Mouse (Mus musculus): ENCODE results near the gene Rpl35a.
"Not testable (repeated sequence)": the region's sequence is repeated elsewhere in the genome, so short reads cannot be mapped to it uniquely, and the experiment has no call there.

Gene Rpl35a

DNA sequence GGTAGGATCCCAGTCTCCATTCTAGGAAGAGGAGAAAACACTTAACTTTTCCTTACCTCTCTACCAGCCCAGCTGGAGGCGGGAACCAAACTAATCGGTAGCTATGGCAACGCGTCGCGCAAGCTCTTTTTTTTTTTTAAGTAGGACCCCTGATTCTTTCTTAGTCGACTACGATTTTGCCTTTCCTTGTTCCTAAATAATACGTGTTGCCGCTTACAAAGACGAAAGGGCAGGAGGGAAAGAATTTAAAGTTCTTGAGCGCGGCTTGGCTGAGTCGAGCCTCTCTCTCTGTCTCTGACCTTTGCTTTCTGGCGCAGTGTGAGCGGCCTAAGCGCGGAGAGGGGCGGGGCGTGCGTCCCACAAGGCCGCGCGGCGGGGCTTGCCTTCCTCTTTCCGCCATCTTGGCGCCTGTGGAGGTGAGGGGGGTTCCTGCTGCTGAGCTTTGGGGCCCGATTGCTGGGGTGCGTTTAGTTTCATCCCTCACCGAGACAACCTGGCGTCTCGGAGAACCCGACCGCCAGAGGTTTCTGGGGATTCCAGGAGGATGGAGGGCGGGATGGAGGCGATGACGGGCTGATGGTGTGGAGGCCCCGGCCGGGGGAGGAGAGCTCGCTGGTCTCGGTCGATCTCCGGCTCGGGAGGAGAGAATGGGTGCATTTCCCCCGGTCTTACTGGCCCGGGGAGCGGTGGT lies at the start of gene Rpl35a, which contains the start of gene Iqcg:
TSS of gene Rpl35a (plus strand) at position 359 of the 691 bp plus-strand sequence.
TSS of gene Iqcg (minus strand) at position 124 of the 691 bp plus-strand sequence.
- peak; percentile 93 for DNase-seq (ENCODE audit: low read depth, low spot score)

DNA sequence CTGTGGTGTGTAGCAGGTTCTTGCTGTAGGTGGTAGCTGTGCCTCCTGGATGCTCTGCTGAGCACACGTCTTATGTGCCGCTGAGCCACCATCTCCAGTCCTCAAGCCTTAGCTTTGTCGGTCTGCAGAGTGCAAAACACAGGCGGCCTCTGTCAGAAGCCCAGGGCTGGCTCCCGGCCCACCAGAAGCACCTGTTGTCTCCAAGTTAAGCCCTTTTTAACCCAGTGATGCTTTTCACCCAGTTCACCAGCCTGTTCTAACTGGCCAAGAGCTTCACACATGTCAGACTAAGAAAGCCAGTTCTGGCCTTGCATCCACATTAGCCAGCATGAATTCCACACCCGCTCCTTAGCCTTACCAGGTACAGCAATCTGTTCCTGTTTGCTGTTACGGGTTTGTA lies 49.4 kb upstream of the Rpl35a start:
- DNase-seq (ENCODE audit: low read depth, low spot score) = no peak

DNA sequence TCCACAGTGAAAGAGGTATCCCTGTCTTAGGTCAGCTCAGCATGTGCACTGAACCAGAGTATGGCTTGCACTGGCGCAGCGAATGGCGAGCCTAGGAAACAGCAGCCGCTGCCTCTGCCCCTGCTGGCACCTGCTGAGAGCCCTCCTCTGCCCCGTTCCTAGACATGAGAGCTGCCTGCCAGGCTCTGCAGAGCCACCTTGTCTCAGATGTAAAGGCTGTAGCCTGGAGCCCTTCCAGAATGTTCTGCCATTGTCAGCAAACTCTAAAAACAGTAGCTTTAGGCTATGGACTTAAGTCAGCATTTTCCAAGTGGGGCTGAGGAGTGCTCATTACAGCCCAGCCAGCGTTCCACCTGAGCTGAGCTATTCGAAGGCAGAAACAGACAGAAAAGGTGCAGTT lies 48.8 kb upstream of the Rpl35a start:
- no peak for DNase-seq (ENCODE audit: low read depth, low spot score)

DNA sequence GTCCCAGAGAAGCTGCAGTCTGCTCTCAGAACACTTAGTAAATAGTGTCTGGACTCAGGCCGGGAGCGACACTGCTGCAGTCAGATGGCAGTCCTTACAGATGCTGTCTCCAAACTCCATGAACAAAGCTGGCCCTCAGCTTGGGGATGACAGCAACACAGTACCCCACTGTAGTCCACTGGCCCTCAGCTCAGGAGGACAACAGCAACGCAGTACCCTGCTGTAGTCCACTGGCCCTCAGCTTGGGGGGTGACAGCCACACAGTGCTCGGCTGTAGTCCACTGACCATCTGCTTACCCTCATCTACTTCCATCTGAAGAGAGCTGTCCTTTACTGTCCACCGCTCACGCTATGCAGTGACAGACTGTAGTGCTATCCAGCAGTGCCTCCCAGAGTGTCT lies 46.1 kb upstream of the Rpl35a start:
- DNase-seq (ENCODE audit: low read depth, low spot score) = no peak

DNA sequence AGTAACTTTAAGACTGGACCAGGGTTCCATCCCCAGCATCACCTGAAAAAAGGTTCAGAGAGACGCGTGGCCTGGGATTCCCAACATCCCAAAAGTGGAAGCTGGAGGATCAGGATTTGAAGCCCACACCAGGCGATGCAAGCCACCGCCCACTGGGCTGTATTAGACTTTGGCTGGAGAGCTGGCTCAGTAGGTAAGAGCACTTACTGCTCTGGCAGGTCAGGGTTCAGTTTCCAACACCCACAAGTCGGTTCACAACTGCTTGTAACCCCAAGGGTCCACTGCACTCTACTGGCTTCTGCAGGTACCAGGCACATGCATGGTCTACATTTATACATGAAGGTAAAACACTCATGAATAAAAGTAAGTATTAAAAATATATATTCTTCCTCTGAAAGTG lies 42.5 kb upstream of the Rpl35a start:
- no peak for DNase-seq (ENCODE audit: low read depth, low spot score)

DNA sequence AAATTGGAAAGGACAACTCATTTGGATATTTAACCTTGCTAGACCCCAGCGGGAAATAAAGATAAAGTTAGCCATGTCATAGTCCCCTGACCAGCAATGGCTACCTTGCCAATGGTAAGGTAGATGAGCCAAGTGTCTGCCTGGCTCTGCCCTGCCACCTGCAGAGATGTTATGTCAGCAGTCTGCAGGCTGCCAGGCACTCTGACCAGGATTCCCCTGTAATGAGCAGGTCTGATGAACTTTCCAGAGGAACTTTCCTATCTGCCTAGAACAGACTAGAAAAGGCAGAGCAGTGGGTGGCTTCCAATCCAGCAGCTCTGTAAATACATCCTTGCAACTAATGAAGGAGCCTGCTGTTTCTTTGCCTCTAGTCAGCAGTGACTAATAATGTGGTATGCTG lies 41.3 kb upstream of the Rpl35a start:
- no peak for DNase-seq (ENCODE audit: low read depth, low spot score)

DNA sequence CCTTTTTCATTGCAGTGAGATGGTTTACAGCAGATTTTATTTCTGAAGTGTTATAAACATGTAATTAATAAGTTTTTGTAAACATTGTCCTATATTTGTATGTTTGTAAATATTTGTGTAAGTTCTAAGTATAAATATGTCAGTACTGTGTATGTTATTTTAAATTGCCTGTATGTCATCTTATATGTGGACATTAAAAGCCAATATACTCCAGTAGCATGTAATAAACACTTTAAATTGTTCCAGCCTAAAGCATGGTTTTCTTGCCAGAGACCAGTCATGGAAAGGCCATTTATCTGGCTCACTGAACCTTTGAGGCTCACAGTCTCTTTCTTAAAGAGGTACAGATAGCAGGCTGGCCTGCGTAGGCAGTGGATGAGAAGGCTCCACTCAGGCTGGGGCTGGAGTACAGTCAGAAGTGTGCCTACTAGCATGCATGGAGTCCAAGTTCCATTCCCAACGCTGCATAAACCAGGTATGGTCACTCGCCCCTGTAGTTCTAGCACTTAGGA lies 40.8 kb upstream of the Rpl35a start:
- no peak for DNase-seq (ENCODE audit: low read depth, low spot score)

DNA sequence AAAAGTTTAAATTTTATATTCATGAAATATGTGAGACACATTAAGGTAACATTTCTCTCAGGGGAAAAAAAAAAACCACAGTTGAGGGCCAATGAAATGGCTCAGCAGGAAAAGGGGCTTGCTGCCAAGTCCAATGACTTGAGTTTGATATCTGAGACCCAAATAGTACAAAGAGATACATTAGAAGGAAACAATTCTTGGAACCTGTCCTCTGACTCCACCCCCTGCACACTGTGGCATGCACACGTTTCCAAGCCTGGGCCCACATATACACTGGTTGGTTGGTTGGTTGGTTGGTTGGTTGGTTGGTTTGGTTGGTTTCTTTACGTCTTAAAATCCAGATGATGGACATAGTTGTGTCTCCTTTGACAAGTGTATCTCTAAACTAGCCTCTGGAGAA lies 40.3 kb upstream of the Rpl35a start:
- no peak for DNase-seq (ENCODE audit: low read depth, low spot score)

DNA sequence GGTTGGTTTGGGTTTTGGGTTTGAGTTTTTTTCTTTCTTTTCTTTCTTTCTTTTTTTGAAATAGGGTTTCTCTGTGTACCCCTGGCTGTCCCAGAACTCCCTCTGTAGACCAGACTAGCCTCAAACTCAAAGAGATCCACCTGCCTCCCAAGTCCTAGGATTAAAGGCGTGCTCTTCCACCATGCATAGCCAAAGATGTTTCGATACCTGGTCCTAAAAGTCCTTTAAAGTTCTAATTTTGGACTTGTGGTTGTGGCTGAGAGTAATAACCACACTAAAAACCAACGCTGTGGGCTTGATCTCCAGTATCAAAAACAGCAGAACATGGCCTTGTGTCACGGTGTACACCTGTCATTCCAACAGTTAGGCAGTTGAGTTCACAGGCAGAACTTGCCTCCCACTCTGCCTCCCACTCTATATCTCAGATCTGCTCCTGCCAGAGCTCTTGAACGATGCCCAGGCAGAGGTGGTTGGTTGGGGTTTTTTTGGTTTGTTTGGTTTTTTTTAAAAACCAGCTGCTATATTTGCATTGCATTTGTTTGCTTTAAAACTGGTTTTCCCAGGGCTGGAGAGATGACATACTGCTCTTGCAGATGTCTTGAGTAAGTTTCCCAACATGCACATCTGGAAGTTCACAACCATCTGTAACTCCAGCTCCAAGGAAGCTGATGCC lies 38.4 kb upstream of the Rpl35a start:
- DNase-seq (ENCODE audit: low read depth, low spot score) = no peak

DNA sequence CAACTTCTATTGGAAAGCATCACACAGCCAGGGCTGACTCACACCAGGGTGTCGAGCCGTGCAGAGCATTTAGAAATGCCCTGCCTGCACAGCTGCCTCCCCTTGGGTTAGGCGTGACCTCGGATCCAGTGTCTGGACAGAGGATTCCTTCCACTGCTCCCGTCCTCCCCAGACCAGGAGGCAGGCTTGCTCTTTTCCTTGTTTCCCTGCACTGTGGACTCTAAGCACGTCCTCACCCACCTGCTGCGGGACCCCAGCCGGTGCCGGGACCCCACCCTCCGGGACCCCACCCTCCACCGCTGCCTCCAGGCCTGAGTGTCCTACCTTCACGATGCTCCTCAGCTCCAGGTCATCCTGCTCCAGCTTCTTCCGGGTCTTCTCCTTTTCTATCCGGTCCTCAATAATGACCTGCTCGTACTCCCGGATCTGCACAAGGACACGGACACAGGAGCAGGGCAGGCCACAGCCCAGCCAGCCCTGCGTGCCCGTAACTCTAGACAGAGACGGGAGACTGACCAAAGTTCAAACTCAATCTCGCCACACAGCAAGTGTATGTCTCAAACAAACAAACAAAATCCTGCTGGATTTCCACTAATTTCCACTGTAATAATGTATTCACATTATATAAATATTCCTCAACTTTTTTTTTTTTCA lies 37.0 kb upstream of the Rpl35a start:
- peak; percentile 51 for DNase-seq (ENCODE audit: low read depth, low spot score)

DNA sequence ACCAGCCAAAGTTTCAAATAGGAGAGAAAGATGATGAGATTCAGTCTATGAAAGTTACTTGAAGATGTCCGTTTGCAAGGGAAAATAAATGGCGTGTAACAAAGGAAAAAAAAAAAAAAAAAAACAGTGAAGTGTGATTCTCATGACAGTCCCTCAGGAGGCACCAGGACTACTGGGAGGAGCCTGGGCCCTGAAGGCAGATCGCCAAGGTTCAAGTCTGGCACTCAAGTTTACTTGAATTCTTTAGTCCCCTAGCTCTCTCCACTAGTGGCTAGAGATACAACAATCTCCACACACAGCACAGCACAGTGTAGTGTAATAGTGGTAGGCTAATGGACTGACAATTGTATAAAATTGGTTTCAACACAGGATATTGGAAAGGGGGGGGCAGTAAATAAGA lies 34.9 kb upstream of the Rpl35a start:
- DNase-seq (ENCODE audit: low read depth, low spot score) = no peak

DNA sequence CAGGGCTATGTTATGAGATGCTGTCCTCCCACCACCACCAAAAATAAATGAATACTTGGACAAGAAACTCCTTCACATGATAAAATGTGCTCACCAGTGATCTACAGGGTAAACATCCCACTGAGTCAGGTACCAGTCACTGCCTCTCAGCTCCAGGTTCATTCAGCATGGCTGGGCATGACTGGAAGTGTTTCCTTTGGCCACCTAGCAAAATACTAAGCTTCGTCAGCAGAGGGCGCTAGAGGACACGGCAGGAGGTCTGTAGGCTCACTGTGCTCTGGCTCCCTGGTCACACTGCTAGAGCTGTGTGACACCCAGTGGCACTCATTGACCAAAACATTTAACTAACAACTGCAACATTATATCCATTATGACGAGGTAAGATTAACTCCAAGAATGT lies 32.5 kb upstream of the Rpl35a start:
- DNase-seq (ENCODE audit: low read depth, low spot score) = peak; percentile 90

DNA sequence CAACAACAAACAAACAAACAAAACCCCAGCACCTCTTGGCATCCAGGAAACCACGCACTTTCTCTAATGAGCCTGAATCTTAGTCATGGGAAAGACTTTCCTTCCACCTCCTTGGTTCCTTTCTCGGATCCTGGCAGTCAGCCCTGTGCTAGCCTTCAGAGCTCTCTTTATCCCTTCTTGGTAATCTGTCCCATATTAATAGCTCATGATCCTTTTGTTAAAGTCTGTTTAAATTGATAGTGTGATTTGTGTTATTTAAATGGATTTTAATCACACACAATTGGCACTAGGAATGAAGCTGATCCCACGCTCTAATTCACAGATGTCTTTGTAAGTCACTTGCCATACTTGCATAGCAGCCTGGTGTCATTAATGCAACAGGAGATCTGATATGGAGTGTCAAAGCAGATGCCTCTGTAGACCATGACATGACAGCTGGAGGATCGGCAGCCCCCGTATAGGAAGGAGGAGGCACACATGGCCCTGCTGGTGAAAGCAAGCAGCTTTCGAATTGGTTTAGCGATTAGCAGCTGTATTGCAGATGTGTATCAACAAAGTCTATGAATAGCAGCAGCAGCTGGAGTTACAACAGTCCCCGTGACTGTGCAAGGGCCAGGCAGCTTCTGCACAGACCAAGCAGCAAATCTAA lies 31.7 kb upstream of the Rpl35a start:
- DNase-seq (ENCODE audit: low read depth, low spot score) = no peak

DNA sequence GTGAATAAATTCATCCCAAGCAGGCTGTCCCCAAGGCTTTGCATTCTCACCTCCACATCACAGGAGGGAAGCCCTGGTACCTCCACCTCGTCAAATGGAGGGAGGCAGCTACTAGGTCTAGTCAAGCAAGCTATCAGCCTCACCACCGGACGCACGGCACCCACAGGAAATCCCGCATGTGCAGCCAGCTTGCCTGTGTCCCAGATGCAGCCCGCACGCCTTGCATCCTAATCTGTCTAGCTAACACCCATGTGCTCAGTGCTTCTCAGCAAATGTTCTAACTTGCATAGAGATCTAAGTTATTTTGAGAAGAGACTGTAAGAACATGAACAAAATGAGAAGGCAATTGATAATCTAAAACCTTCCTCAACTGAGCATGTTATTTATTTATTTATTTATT lies 29.9 kb upstream of the Rpl35a start:
- DNase-seq (ENCODE audit: low read depth, low spot score) = no peak

DNA sequence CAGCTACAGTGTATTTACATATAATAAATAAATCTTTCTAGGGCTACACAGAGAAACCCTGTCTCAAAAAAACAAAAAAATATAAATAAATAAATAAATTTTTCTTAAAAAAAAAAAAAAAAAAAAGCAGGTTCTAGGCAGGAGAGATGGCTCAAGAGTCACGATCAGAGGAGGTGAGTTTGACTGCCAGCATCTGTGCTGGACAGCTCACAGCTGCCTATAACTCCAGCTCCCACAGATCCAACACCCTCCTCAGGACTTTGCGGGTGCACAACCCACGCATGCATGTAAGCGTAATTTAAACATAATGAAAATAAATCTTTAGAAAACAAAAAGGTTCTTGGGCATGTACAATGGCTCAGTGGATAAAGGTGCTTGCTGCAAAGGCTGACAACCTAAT lies 20.2 kb upstream of the Rpl35a start:
- no peak for DNase-seq (ENCODE audit: low read depth, low spot score)

DNA sequence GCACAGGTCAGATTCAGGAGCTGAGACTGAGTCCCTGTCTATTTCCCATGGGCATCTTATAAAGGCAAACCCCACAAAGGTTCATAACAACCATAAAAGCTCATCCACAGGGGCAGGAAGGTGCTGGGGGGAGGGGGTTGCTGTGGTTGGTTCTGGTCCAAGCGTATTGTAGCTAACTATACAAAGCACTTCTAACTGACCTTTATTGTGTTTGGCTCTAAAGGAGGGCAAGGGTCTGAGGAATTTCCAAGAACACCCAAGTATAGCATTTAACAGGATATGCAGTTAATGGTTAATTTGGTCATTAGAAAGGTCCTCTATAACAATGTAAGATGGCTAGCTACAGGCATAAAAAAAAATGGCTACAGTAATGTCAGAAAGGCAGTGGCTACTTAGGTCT lies 13.6 kb upstream of the Rpl35a start:
- DNase-seq (ENCODE audit: low read depth, low spot score) = no peak

DNA sequence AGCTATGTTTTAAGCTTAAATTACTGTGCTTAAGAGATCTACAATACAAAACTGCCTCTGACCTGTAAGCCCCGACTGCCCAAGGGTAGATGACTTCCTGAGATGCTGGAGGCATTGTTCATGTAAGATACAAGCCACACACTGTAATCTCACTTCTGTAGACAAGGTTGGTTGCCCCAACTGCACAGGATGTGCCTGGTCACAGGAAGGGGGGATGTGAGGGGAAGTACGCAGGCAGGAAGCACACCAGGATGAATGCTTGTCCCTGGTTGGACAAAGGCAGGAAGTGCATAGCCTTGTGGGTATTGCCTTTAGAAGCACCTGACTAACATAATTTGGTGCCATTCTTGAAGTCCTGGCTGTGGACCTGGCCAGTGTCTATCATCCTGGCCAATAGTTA lies 13.0 kb upstream of the Rpl35a start:
- peak; percentile 55 for DNase-seq (ENCODE audit: low read depth, low spot score)

DNA sequence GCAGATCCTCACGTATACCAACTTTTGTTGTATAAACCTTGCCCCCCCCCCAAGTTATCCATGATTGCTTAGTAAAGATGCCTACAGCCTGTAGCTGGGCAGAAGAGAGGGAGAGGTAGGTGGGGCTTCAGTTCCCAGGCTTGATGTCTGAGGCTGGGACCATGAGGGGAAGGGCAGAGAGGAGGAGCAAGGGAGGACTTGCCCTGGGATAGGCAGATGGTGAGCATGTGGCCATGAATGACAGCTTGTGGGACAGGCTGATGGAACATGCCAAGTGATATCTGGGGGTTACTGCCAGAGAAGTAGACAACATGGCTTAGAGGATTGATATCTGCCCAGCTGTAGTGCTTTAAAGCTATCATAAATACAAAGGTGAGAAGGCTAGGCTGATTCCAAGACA lies 8.2 kb upstream of the Rpl35a start:
- peak; percentile 42 for DNase-seq (ENCODE audit: low read depth, low spot score)

DNA sequence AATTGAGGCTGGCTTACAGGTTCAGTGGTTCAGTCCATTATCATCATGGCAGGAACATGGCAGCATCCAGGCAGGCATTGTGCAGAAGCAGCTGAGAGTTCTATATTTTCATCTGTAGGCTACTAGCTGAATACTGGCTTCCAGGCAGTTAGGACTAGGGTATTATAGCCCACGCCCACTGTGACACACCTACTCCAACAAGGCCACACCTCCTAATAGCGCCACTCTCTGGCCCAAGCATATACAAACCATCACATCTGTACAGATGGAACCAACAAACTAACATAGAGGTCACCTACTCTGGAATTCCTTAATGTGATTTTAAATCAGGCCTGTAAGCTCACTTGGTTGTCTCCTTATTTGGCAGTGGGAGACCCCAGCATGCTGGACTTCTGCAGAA lies 7.6 kb upstream of the Rpl35a start:
- DNase-seq (ENCODE audit: low read depth, low spot score) = no peak

DNA sequence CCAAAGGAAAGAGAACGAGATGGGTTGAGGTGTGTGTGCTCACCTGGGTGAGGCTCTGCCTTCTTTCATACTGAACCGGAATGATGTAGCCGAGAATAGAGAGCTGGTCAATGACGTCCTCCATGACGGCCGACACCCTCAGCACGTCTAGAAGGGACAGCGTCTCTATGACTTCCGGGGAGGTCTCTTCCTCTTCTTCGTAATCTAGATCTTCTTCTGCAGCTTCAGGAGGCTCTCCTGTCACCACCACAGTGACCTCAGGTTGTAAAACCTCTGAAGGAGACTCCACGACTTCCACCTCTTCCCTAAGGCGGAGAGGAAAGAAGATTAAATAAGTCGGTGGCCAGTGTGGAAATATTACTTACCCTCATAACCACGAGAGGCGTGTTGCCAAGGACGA lies 6.4 kb upstream of the Rpl35a start:
- DNase-seq (ENCODE audit: low read depth, low spot score) = no peak

DNA sequence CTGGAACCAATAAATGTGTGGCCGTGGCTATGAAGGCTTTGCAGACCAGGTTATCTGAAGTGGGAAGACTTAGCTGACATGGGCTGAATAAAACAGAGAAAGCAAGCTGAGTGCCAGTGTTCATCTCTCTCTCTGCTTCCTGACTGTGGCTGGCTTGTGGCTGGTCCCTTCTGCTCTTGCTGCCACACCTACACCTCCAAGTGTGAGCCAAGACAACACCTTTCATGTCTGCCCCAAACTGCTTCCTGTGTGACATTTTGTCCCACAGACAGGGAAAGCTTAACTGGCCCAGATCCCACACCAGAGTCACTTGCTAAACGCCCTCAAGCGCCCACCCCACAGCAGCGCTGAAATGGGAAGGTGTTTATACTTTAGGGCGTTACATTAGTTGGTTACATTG lies 3.1 kb upstream of the Rpl35a start:
- DNase-seq (ENCODE audit: low read depth, low spot score) = no peak

DNA sequence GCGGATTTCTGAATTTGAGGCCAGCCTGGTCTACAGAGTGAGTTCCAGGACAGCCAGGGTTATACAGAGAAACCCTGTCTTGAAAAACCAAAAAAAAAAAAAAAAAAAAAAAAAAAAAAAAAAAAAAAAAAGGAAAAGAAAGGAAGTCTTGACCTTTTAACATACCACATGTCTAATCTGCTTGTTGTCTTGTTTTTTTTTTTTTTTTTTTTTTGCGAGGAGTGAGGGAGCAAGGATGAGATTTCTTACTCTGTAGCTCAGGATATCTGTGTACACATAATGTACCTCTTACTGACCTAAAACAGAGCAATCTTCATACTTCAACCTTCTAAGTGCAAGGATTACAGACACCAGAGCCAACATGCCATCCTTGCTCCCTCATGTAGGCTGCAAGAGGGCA lies 1.3 kb upstream of the Rpl35a start:
- DNase-seq (ENCODE audit: low read depth, low spot score) = not testable (repeated sequence)

Measured in ES-CJ7 (cell line).